Mouse (Mus musculus): ENCODE measurements around the gene Spag6. TPM values are rescaled to one million over a fixed set of nuclear protein-coding genes. Genes with fewer than 3 reads are reported as not detected.

The Spag6 gene
- total and polyA plus RNA-seq, 3 experiments = 0.10 TPM; not detected in 2

GRCm38 (mm10) chr2:18692031-18692430 lies 1.8 kb upstream of the Spag6 start:
- no peak overlapping the region for H3K9ac ChIP-seq (ENCODE audit: control insufficient read depth, low read depth, low read length, poor library complexity, severe bottlenecking)
- H3K27me3 ChIP-seq (ENCODE audit: control insufficient read depth in 1 of 2, insufficient read depth in 2 of 2, low read length in 2 of 2) = peaks cover 3 to 8% of the 10 kb centered on the region in 2 experiments
- H3K4me1 ChIP-seq (ENCODE audit: control insufficient read depth in 1 of 2, insufficient read depth in 2 of 2, low read length in 2 of 2) = peaks cover 0 to 2% of the 10 kb centered on the region in 2 experiments; a peak in 1 of 4 replicates
- H3K79me2 ChIP-seq (ENCODE audit: control insufficient read depth, insufficient read depth, low read length, poor library complexity) = peaks cover 6% of the 10 kb centered on the region; the same call in 1 of the 2 replicates
- no peak for DNase-seq (ENCODE audit: low read depth, low spot score)
- no peak for TF ChIP-seq HCFC1 (IDR thresholded peaks at IDR 0.05; ENCODE audit: low read depth, low read length)
- H3K27ac ChIP-seq (ENCODE audit: control insufficient read depth, low read depth, low read length) = no peak overlapping the region
- H3K9me3 ChIP-seq (replicated peaks; ENCODE audit: insufficient read depth, low read length) = no peaks in the 10 kb centered on the region
- H3K36me3 ChIP-seq (ENCODE audit: control insufficient read depth in 1 of 2, insufficient read depth in 2 of 2, low read length in 2 of 2) = no peaks in the 10 kb centered on the region; a peak in 1 of 4 replicates
- H3K4me3 ChIP-seq (ENCODE audit: control insufficient read depth in 1 of 2, insufficient read depth in 1 of 2, low read depth in 2 of 2, low read length in 2 of 2) = no peak overlapping the region

GRCm38 (mm10) chr2:18692548-18692947 lies 1.3 kb upstream of the Spag6 start:
- H3K4me3 ChIP-seq (ENCODE audit: control insufficient read depth in 1 of 2, insufficient read depth in 1 of 2, low read depth in 2 of 2, low read length in 2 of 2) = no peak overlapping the region
- H3K27ac ChIP-seq (ENCODE audit: control insufficient read depth, low read depth, low read length) = no peak overlapping the region
- TF ChIP-seq GABPA (IDR thresholded peaks at IDR 0.05; ENCODE audit: low read depth, low read length) (no peak), EP300 (IDR thresholded peaks at IDR 0.05; ENCODE audit: low read depth in 1 of 2, low read length in 2 of 2) (no peak)
- peaks cover 0 to 2% of the 10 kb centered on the region in 2 experiments; a peak in 1 of 4 replicates for H3K4me1 ChIP-seq (ENCODE audit: control insufficient read depth in 1 of 2, insufficient read depth in 2 of 2, low read length in 2 of 2)
- no peak for DNase-seq (ENCODE audit: low read depth, low spot score)
- peaks cover 3 to 8% of the 10 kb centered on the region in 2 experiments for H3K27me3 ChIP-seq (ENCODE audit: control insufficient read depth in 1 of 2, insufficient read depth in 2 of 2, low read length in 2 of 2)
- H3K36me3 ChIP-seq (ENCODE audit: control insufficient read depth in 1 of 2, insufficient read depth in 2 of 2, low read length in 2 of 2) = no peaks in the 10 kb centered on the region; a peak in 1 of 4 replicates
- no peaks in the 10 kb centered on the region for H3K9me3 ChIP-seq (replicated peaks; ENCODE audit: insufficient read depth, low read length)
- peaks cover 6% of the 10 kb centered on the region; the same call in 1 of the 2 replicates for H3K79me2 ChIP-seq (ENCODE audit: control insufficient read depth, insufficient read depth, low read length, poor library complexity)
- H3K9ac ChIP-seq (ENCODE audit: control insufficient read depth, low read depth, low read length, poor library complexity, severe bottlenecking) = no peak overlapping the region

- Histone ChIP-seq H3K27ac (ENCODE audit: control insufficient read depth, low read depth, low read length) (no peak overlapping the region), H3K4me3 (ENCODE audit: control insufficient read depth in 1 of 2, insufficient read depth in 1 of 2, low read depth in 2 of 2, low read length in 2 of 2) (peak overlapping the region; percentile 90 to 97), H3K4me1 (ENCODE audit: control insufficient read depth in 1 of 2, insufficient read depth in 2 of 2, low read length in 2 of 2) (peaks cover 0 to 2% of the 10 kb centered on the region in 2 experiments; a peak in 1 of 4 replicates), H3K79me2 (ENCODE audit: control insufficient read depth, insufficient read depth, low read length, poor library complexity) (peaks cover 6% of the 10 kb centered on the region; the same call in 1 of the 2 replicates), H3K36me3 (ENCODE audit: control insufficient read depth in 1 of 2, insufficient read depth in 2 of 2, low read length in 2 of 2) (no peaks in the 10 kb centered on the region; a peak in 1 of 4 replicates), H3K9me3 (replicated peaks; ENCODE audit: insufficient read depth, low read length) (no peaks in the 10 kb centered on the region), H3K9ac (ENCODE audit: control insufficient read depth, low read depth, low read length, poor library complexity, severe bottlenecking) (0 out of 2 replicates have a peak overlapping the region, but pooled peaks have one; percentile 6), H3K27me3 (ENCODE audit: control insufficient read depth in 1 of 2, insufficient read depth in 2 of 2, low read length in 2 of 2) (peaks cover 3 to 9% of the 10 kb centered on the region in 2 experiments)
- TF ChIP-seq ZC3H11A (IDR thresholded peaks at IDR 0.05; ENCODE audit: low read depth, low read length) (no peak), CHD1 (IDR thresholded peaks at IDR 0.05; ENCODE audit: low read depth, low read length) (no peak), TAL1 (IDR thresholded peaks at IDR 0.05; ENCODE audit: low read length) (no peak), JUND (IDR thresholded peaks at IDR 0.05; ENCODE audit: low read depth, low read length) (no peak), UBTF (IDR thresholded peaks at IDR 0.05; ENCODE audit: borderline replicate concordance, insufficient read depth, low read depth, low read length) (no peak), MAFK (IDR thresholded peaks at IDR 0.05; ENCODE audit: borderline replicate concordance, low read depth, low read length) (no peak), ZMIZ1 (IDR thresholded peaks at IDR 0.05; ENCODE audit: low read depth, low read length) (no peak), GATA1 (IDR thresholded peaks at IDR 0.05; ENCODE audit: low read depth, low read length) (no peak; the same call in 1 of the 2 replicates), TCF12 (IDR thresholded peaks at IDR 0.05; ENCODE audit: low read depth, low read length) (no peak), TBP (IDR thresholded peaks at IDR 0.05; ENCODE audit: low read depth, low read length) (no peak), RCOR1 (IDR thresholded peaks at IDR 0.05; ENCODE audit: low read depth, low read length) (no peak), NELFE (IDR thresholded peaks at IDR 0.05; ENCODE audit: low read depth, low read length) (no peak), HCFC1 (IDR thresholded peaks at IDR 0.05; ENCODE audit: low read depth, low read length) (no peak), ZKSCAN1 (IDR thresholded peaks at IDR 0.05; ENCODE audit: low read depth, low read length) (no peak), MYC (IDR thresholded peaks at IDR 0.05; ENCODE audit: low read depth, low read length) (no peak), SMC3 (IDR thresholded peaks at IDR 0.05; ENCODE audit: low read depth, low read length) (no peak), USF1 (IDR thresholded peaks at IDR 0.05; ENCODE audit: low read depth, low read length) (no peak)
- no peak for DNase-seq (ENCODE audit: low read depth, low spot score)
Observed at GRCm38 (mm10) chr2:18693491-18693870, 351 bp upstream of the Spag6 start.

Data from MEL (cell line).